Mouse (Mus musculus): ENCODE measurements around the gene Ndufs8. TPM values are rescaled to one million over a fixed set of nuclear protein-coding genes. Genes with fewer than 3 reads are reported as not detected.

Gene Ndufs8
- polyA plus RNA-seq, 2 experiments: 118 to 219 TPM

GRCm38 (mm10) chr19:3942315-3942714 lies 29.7 kb upstream of the Ndufs8 start:
- no peak for TF ChIP-seq CTCF (IDR thresholded peaks at IDR 0.05; ENCODE audit: low read depth)
- TF ChIP-seq EP300 (IDR thresholded peaks at IDR 0.05; ENCODE audit: low read depth): no peak
- DNase-seq (ENCODE audit: low read depth in 3 of 3, low spot score in 3 of 3) (no peak), ATAC-seq (ENCODE audit: insufficient read depth) (no peak)
- Histone ChIP-seq H3K36me3 (replicated peaks; ENCODE audit: control insufficient read depth, insufficient read depth, low read depth) (no peaks in the 10 kb centered on the region), H3K9ac (replicated peaks) (no peak overlapping the region), H3K9me3 (ENCODE audit: control insufficient read depth, low read length) (no peaks in the 10 kb centered on the region), H3K27me3 (ENCODE audit: control insufficient read depth, insufficient read depth, low read length) (no peaks in the 10 kb centered on the region), H3K27ac (no peak overlapping the region), H3K4me1 (replicated peaks; ENCODE audit: control insufficient read depth in 2 of 2, insufficient read depth in 2 of 2, low read length in 1 of 2) (peaks cover 0 to 13% of the 10 kb centered on the region in 2 experiments; a peak in 2 of 4 replicates), H3K4me3 (ENCODE audit: insufficient read depth in 1 of 2, low read depth in 2 of 2, low read length in 2 of 2) (no peak overlapping the region), H3K4me2 (ENCODE audit: low read depth) (no peak overlapping the region)
- WGBS (ENCODE audit: insufficient replicate concordance): 71% methylated on average over 7 of the region's 7 CpGs

GRCm38 (mm10) chr19:3935896-3936850 lies 23.6 kb upstream of the Ndufs8 start:
- TF ChIP-seq EP300 (IDR thresholded peaks at IDR 0.05; ENCODE audit: low read depth) (no peak), CTCF (IDR thresholded peaks at IDR 0.05; ENCODE audit: low read depth) (no peak)
- peaks cover 0 to 2% of the 10 kb centered on the region in 2 experiments; a peak in 1 of 4 replicates for H3K4me1 ChIP-seq (replicated peaks; ENCODE audit: control insufficient read depth in 2 of 2, insufficient read depth in 2 of 2, low read length in 1 of 2)
- H3K4me3 ChIP-seq (ENCODE audit: insufficient read depth in 1 of 2, low read depth in 2 of 2, low read length in 2 of 2): peak overlapping the region; percentile 49 to 53
- no peaks in the 10 kb centered on the region; the same call in 1 of the 2 replicates for H3K27me3 ChIP-seq (ENCODE audit: control insufficient read depth, insufficient read depth, low read length)
- DNase-seq (ENCODE audit: low read depth in 3 of 3, low spot score in 3 of 3): no peak
- H3K9me3 ChIP-seq (ENCODE audit: control insufficient read depth, low read length): no peaks in the 10 kb centered on the region
- ATAC-seq (ENCODE audit: insufficient read depth): no peak
- 4% methylated on average over 22 of the region's 22 CpGs for WGBS (ENCODE audit: insufficient replicate concordance)
- H3K27ac ChIP-seq: no peak overlapping the region
- peak overlapping the region; percentile 70 for H3K4me2 ChIP-seq (ENCODE audit: low read depth)
- H3K9ac ChIP-seq (replicated peaks): no peak overlapping the region; the same call in 1 of the 2 replicates
- no peaks in the 10 kb centered on the region for H3K36me3 ChIP-seq (replicated peaks; ENCODE audit: control insufficient read depth, insufficient read depth, low read depth)

- DNase-seq (ENCODE audit: low read depth in 3 of 3, low spot score in 3 of 3) (peak in 1 of 3 experiments; percentile 41), ATAC-seq (ENCODE audit: insufficient read depth) (peak; percentile 76)
- WGBS (ENCODE audit: insufficient replicate concordance): 4% methylated on average over 42 of the region's 42 CpGs
Measured at GRCm38 (mm10) chr19:3935032-3935895, 22.7 kb upstream of the Ndufs8 start, which contains the start of gene Unc93b1. TSS of gene Unc93b1 (plus strand) at chr19:3935186.

GRCm38 (mm10) chr19:3931716-3932115 lies 19.1 kb upstream of the Ndufs8 start:
- no peaks in the 10 kb centered on the region; the same call in 1 of the 2 replicates for H3K27me3 ChIP-seq (ENCODE audit: control insufficient read depth, insufficient read depth, low read length)
- DNase-seq (ENCODE audit: low read depth in 3 of 3, low spot score in 3 of 3) (no peak), ATAC-seq (ENCODE audit: insufficient read depth) (no peak)
- no peak overlapping the region for H3K4me3 ChIP-seq (ENCODE audit: insufficient read depth in 1 of 2, low read depth in 2 of 2, low read length in 2 of 2)
- H3K27ac ChIP-seq: no peak overlapping the region
- TF ChIP-seq EP300 (IDR thresholded peaks at IDR 0.05; ENCODE audit: low read depth) (no peak), CTCF (IDR thresholded peaks at IDR 0.05; ENCODE audit: low read depth) (no peak)
- no peak overlapping the region for H3K4me2 ChIP-seq (ENCODE audit: low read depth)
- no peak overlapping the region for H3K9ac ChIP-seq (replicated peaks)
- 64% methylated on average over 9 of the region's 9 CpGs for WGBS (ENCODE audit: insufficient replicate concordance)
- H3K36me3 ChIP-seq (replicated peaks; ENCODE audit: control insufficient read depth, insufficient read depth, low read depth): no peaks in the 10 kb centered on the region
- H3K4me1 ChIP-seq (replicated peaks; ENCODE audit: control insufficient read depth in 2 of 2, insufficient read depth in 2 of 2, low read length in 1 of 2): peaks cover 2 to 8% of the 10 kb centered on the region in 2 experiments; a peak in 2 of 4 replicates
- no peaks in the 10 kb centered on the region for H3K9me3 ChIP-seq (ENCODE audit: control insufficient read depth, low read length)

More at GRCm38 (mm10) chr19:3935032-3935895, 22.7 kb upstream of the Ndufs8 start, which contains the start of gene Unc93b1:
- H3K9me3 ChIP-seq (ENCODE audit: control insufficient read depth, low read length): no peaks in the 10 kb centered on the region
- TF ChIP-seq CTCF (IDR thresholded peaks at IDR 0.05; ENCODE audit: low read depth): no peak
- TF ChIP-seq EP300 (IDR thresholded peaks at IDR 0.05; ENCODE audit: low read depth): no peak
- H3K4me1 ChIP-seq (replicated peaks; ENCODE audit: control insufficient read depth in 2 of 2, insufficient read depth in 2 of 2, low read length in 1 of 2): peaks cover 0 to 2% of the 10 kb centered on the region in 2 experiments; a peak in 1 of 4 replicates
- H3K27ac ChIP-seq: no peak within 1 kb of the TSS
- peak within 1 kb of the TSS; percentile 49 to 53 for H3K4me3 ChIP-seq (ENCODE audit: insufficient read depth in 1 of 2, low read depth in 2 of 2, low read length in 2 of 2)
- no peaks in the 10 kb centered on the region for H3K36me3 ChIP-seq (replicated peaks; ENCODE audit: control insufficient read depth, insufficient read depth, low read depth)
- no peaks in the 10 kb centered on the region; the same call in 1 of the 2 replicates for H3K27me3 ChIP-seq (ENCODE audit: control insufficient read depth, insufficient read depth, low read length)
- peak within 1 kb of the TSS; percentile 37; the same call in 1 of the 2 replicates for H3K9ac ChIP-seq (replicated peaks)
- H3K4me2 ChIP-seq (ENCODE audit: low read depth): peak within 1 kb of the TSS; percentile 70
